Mouse (Mus musculus): ENCODE data around the gene Atg2b.

Atg2b gene

GRCm38 (mm10) chr12:105593471-105593870, 91.5 kb downstream of the Atg2b start:
- DNase-seq: no peak

GRCm38 (mm10) chr12:105592361-105592761, 92.7 kb downstream of the Atg2b start:
- DNase-seq: no peak

DNA sequence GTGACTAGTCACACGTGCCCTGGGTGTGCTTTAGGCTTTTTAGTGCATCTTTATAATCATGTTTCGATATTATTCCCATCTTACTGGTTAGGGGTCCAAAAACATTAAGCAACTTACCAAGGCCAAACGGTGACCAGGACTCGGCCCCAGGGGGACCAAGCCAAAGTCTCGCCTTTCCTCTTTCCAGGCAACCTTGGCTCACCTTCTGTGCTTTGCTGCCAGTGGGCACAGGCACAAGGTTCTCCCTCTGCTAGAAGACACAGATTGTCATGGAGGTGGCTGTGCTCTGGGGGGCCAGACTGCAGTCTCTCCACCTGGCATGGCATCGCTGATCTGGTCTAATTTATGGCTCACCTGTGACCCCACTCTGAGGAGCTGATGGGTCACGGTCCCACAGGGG, 94.2 kb downstream of the Atg2b start:
- DNase-seq: no peak

DNA sequence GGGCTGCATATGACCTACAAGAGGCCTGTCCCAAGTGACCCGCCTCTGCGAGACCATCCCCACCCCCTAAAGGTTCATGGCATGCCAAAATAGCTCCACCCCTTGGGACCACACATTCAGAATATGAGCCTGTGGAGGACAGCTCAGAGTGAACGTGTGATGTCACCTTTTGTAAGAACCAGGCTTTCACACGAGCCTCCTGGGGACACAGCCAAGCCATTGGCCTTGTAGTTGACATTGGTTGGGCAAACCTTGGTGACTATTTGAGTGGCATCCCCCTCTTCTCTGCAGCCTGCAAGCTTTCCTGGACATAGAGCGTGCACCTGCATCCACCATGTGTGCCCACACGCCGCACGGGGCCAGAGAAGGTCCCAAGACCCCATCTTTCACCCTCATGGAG, 97.5 kb downstream of the Atg2b start:
- no peak for DNase-seq

- peak; percentile 76 for DNase-seq
These were observed 100.2 kb downstream of the Atg2b start for GRCm38 (mm10) chr12:105584851-105585250.

DNA sequence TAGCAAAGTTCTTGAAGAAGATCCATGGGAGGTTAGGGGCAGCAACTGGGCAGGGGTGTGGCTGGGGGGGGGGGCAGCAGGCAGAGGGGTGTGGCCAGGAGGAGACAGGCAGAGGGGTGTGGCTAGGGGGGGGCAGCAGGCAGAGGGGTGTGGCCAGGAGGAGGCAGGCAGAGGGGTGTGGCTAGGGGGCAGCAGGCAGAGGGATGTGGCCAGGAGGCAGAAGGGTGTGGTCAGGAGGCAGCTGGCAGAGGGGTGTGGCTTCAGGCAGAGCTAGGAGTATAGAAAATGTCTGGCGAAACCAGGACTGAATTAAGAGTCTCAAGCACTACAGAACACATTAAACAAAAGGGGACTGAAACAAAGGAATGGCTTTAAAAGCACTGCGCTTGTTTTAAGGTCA, 101.5 kb downstream of the Atg2b start:
- DNase-seq: no peak

- no peak for DNase-seq
These were observed 102.5 kb downstream of the Atg2b start for GRCm38 (mm10) chr12:105582486-105582885.

DNA sequence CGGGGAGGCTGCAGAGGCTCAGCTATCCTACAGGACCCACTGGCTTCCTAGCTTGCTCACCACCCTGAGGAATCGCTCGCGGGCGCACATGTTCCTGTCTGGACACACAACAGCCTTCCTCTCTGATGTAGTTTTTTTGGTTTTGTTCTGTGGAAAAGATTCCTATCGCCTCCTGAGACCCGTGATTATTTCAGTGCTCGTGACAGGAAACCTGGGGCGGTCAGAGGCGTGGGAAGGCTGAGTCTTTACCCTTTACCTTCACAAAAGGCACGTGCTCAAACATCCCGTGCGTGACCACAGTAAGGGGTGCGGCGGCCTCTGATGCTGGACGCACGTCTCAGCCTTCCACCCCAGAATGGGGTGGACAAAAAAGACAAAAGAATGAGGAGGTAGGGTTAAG, 104.5 kb downstream of the Atg2b start:
- DNase-seq: no peak

DNA sequence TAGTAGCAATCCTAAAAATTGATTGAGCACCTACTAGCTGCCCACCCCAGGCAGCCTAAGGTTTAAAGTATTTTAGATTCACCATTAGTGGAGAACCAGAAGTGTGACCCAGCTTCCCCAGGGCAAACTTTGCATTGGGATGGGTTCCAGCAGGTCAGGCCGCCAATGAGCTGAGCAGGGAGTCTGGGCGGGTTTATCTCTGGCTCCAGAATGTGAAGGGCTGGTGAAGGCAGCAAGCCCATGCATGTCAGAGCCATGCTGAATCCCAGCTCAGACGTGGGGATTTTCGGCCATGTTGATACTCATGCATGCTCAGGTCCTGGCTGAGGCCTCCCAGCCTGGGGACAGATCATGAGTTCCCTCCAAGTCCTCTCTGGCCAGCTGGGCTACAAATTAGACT, 110.7 kb downstream of the Atg2b start:
- no peak for DNase-seq

GRCm38 (mm10) chr12:105572622-105573021, 112.4 kb downstream of the Atg2b start:
- no peak for DNase-seq

GRCm38 (mm10) chr12:105571867-105572266, 113.1 kb downstream of the Atg2b start:
- no peak for DNase-seq

All from right cerebral cortex, adult 18-20 months (tissue).